In genomic region chr12:113292029-113292809, GRCm38 (mm10) we compare ENCODE assay signal across 16 mouse cellular contexts.
DNase-seq lines count a peak whose midpoint lies in the region; ATAC-seq lines count a peak whose summit lies in the region.
"Had no signal": no experiment of that assay in that cellular context is flagged by ENCODE, and none has a peak within 500 bp of the region (broad histone marks: within the 10 kb centered on the region; RNA-seq: fewer than 3 reads in every experiment).

No protein-coding gene starts in this region.

- DNase-seq in frontal cortex, postnatal 25 days (ENCODE audit: low spot score in 2 of 2): no peak
- DNase-seq in left cerebral cortex, adult 9 months (ENCODE audit: low spot score in 2 of 2): peak; percentile 20 to 33
- DNase-seq in left cerebral cortex, adult 11 months (ENCODE audit: low spot score): no peak
- peak; percentile 7 to 17 for DNase-seq in right cerebral cortex, adult 2 months (ENCODE audit: low spot score in 2 of 2)
- no peak for DNase-seq in right cerebral cortex, postnatal 4 days
- DNase-seq: adrenal gland, postnatal 14 days; cerebellum, adult 18-20 months; cerebellum, adult 9-11 months; cerebellum, postnatal 36 days; gastrocnemius, postnatal 14 days; heart, adult 2 months; heart, postnatal 14 days had no signal

- peak; percentile 77 for ATAC-seq in frontal cortex, adult (ENCODE audit: low TSS enrichment)
- ATAC-seq in activated CD4-positive, CD25-positive, alpha-beta regulatory T cell, adult 4 months: no peak
- ATAC-seq: forebrain, embryonic 14.5 days; hindbrain, postnatal 0 days had no signal

Comparison
In these comparisons a context has a peak if more than half of its experiments do, and no peak if none do; other contexts are left out.
1. DNase-seq: peak in left cerebral cortex, adult 9 months (2 of 2) and right cerebral cortex, adult 2 months (2 of 2); none in frontal cortex, postnatal 25 days (0 of 2), left cerebral cortex, adult 11 months (single experiment) and right cerebral cortex, postnatal 4 days (single experiment).